Mouse (Mus musculus): ENCODE results near the gene Gm17428. TPM values are rescaled to one million over a fixed set of nuclear protein-coding genes. Genes with fewer than 3 reads are reported as not detected.
"Not testable (repeated sequence)": the region's sequence is repeated elsewhere in the genome, so short reads cannot be mapped to it uniquely, and the experiment has no call there.

The Gm17428 gene
- total and polyA plus RNA-seq, 3 experiments = not detected

GRCm38 (mm10) chr14:54943971-54944370 is 32.8 kb upstream of the Gm17428 start:
- H3K27me3 ChIP-seq (ENCODE audit: control insufficient read depth in 1 of 2, insufficient read depth in 2 of 2, low read length in 2 of 2) = no peaks in the 10 kb centered on the region; a peak in 2 of 4 replicates
- no peak overlapping the region for H3K9ac ChIP-seq (ENCODE audit: control insufficient read depth, low read depth, low read length, poor library complexity, severe bottlenecking)
- no peak overlapping the region for H3K4me3 ChIP-seq (ENCODE audit: control insufficient read depth in 1 of 2, insufficient read depth in 1 of 2, low read depth in 2 of 2, low read length in 2 of 2)
- TF ChIP-seq SMC3 (IDR thresholded peaks at IDR 0.05; ENCODE audit: low read depth, low read length) = no peak
- no peak for TF ChIP-seq RAD21 (IDR thresholded peaks at IDR 0.05; ENCODE audit: low read depth, low read length)
- no peak for TF ChIP-seq SIN3A (IDR thresholded peaks at IDR 0.05; ENCODE audit: low read length)
- TF ChIP-seq POLR2A (IDR thresholded peaks at IDR 0.05; ENCODE audit: control insufficient read depth in 1 of 2, insufficient read depth in 1 of 2, low read depth in 1 of 2, low read length in 2 of 2, poor library complexity in 1 of 2) = no peak
- no peak for TF ChIP-seq CHD1 (IDR thresholded peaks at IDR 0.05; ENCODE audit: low read depth, low read length)
- H3K27ac ChIP-seq (ENCODE audit: control insufficient read depth, low read depth, low read length) = no peak overlapping the region
- no peaks in the 10 kb centered on the region for H3K9me3 ChIP-seq (replicated peaks; ENCODE audit: insufficient read depth, low read length)
- DNase-seq (ENCODE audit: low read depth, low spot score) = no peak
- no peaks in the 10 kb centered on the region for H3K36me3 ChIP-seq (ENCODE audit: control insufficient read depth in 1 of 2, insufficient read depth in 2 of 2, low read length in 2 of 2)
- H3K4me1 ChIP-seq (ENCODE audit: control insufficient read depth in 1 of 2, insufficient read depth in 2 of 2, low read length in 2 of 2) = no peaks in the 10 kb centered on the region
- H3K79me2 ChIP-seq (ENCODE audit: control insufficient read depth, insufficient read depth, low read length, poor library complexity) = no peaks in the 10 kb centered on the region

DNA sequence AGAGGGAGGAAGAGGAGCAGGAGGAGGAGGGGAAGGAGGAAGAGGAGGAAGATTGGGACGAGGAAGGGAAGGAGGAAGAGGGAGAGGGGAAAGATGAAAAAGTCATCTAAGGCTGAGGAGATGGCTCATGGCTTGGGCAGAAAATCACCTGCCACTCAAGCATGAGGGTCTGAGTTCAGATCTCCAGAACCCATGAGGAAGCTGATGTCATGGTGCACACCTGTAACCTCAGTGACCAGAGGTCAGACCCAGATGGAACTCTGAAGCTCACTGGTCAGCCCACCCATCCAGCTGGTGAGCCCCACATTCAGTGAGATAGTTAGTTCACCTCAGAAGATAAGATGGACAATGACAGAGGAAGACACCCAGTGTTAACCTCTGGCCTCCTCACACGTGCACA is 31.8 kb upstream of the Gm17428 start:
- Histone ChIP-seq H3K9ac (ENCODE audit: control insufficient read depth, low read depth, low read length, poor library complexity, severe bottlenecking) (no peak overlapping the region), H3K4me3 (ENCODE audit: control insufficient read depth in 1 of 2, insufficient read depth in 1 of 2, low read depth in 2 of 2, low read length in 2 of 2) (no peak overlapping the region), H3K27me3 (ENCODE audit: control insufficient read depth in 1 of 2, insufficient read depth in 2 of 2, low read length in 2 of 2) (no peaks in the 10 kb centered on the region; a peak in 2 of 4 replicates), H3K79me2 (ENCODE audit: control insufficient read depth, insufficient read depth, low read length, poor library complexity) (no peaks in the 10 kb centered on the region), H3K4me1 (ENCODE audit: control insufficient read depth in 1 of 2, insufficient read depth in 2 of 2, low read length in 2 of 2) (no peaks in the 10 kb centered on the region), H3K9me3 (replicated peaks; ENCODE audit: insufficient read depth, low read length) (no peaks in the 10 kb centered on the region), H3K36me3 (ENCODE audit: control insufficient read depth in 1 of 2, insufficient read depth in 2 of 2, low read length in 2 of 2) (no peaks in the 10 kb centered on the region), H3K27ac (ENCODE audit: control insufficient read depth, low read depth, low read length) (no peak overlapping the region)
- TF ChIP-seq JUND (IDR thresholded peaks at IDR 0.05; ENCODE audit: low read depth, low read length) (no peak), MAX (IDR thresholded peaks at IDR 0.05; ENCODE audit: low read length) (no peak), GABPA (IDR thresholded peaks at IDR 0.05; ENCODE audit: low read depth, low read length) (no peak), TAL1 (IDR thresholded peaks at IDR 0.05; ENCODE audit: low read length) (no peak)
- no peak for DNase-seq (ENCODE audit: low read depth, low spot score)

DNA sequence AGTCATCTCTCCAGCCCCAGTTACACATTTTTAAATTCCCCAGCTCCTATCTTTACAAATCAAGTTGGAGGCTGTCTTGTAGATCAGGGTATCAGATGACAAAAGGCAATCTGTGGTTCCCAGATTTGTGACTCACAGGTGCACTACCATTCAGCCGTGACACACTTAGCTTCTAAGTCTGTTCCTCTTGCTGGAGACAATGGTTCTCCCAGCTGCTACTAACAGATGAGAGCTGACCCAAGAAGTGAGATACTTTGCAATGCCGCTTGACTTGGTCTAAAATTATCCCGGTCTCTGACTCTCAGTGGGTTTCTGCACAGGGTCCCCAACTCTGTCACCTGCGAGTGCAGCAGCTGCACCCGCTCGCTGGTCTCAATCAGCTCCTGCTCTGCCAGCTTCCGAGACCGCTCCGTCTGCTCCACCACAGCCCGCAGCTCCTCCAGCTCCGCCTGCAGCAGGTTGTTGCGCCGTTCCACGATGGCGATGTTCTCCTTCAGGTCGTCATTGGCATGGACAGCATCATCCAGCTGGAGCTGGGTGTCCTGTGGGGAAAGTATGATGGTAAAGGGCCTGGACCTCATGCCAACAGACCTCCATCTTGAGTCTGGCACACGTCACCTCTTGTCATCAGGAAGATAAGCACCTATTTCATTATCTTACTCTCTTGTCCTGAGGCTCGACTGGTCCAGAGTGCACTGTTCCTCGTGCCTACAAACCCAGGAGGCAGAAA is 30.6 kb upstream of the Gm17428 start:
- no peaks in the 10 kb centered on the region for H3K79me2 ChIP-seq (ENCODE audit: control insufficient read depth, insufficient read depth, low read length, poor library complexity)
- H3K36me3 ChIP-seq (ENCODE audit: control insufficient read depth in 1 of 2, insufficient read depth in 2 of 2, low read length in 2 of 2) = no peaks in the 10 kb centered on the region
- no peaks in the 10 kb centered on the region for H3K9me3 ChIP-seq (replicated peaks; ENCODE audit: insufficient read depth, low read length)
- no peak overlapping the region for H3K4me3 ChIP-seq (ENCODE audit: control insufficient read depth in 1 of 2, insufficient read depth in 1 of 2, low read depth in 2 of 2, low read length in 2 of 2)
- DNase-seq (ENCODE audit: low read depth, low spot score) = no peak
- H3K9ac ChIP-seq (ENCODE audit: control insufficient read depth, low read depth, low read length, poor library complexity, severe bottlenecking) = no peak overlapping the region
- H3K27me3 ChIP-seq (ENCODE audit: control insufficient read depth in 1 of 2, insufficient read depth in 2 of 2, low read length in 2 of 2) = no peaks in the 10 kb centered on the region; a peak in 3 of 4 replicates
- no peak for TF ChIP-seq MYB (IDR thresholded peaks at IDR 0.05; ENCODE audit: low read depth, low read length)
- no peak for TF ChIP-seq SIN3A (IDR thresholded peaks at IDR 0.05; ENCODE audit: low read length)
- no peak for TF ChIP-seq GATA1 (IDR thresholded peaks at IDR 0.05; ENCODE audit: low read depth, low read length)
- no peak for TF ChIP-seq GABPA (IDR thresholded peaks at IDR 0.05; ENCODE audit: low read depth, low read length)
- no peak for TF ChIP-seq EP300 (IDR thresholded peaks at IDR 0.05; ENCODE audit: low read depth in 1 of 2, low read length in 2 of 2)
- TF ChIP-seq POLR2AphosphoS2 (IDR thresholded peaks at IDR 0.05; ENCODE audit: low read length) = no peak
- TF ChIP-seq NRF1 (IDR thresholded peaks at IDR 0.05; ENCODE audit: insufficient read depth, low read depth, low read length, poor library complexity, severe bottlenecking) = no peak
- no peak for TF ChIP-seq POLR2AphosphoS5 (IDR thresholded peaks at IDR 0.05; ENCODE audit: borderline replicate concordance, low read depth, low read length)
- TF ChIP-seq MXI1 (IDR thresholded peaks at IDR 0.05; ENCODE audit: low read depth, low read length) = no peak
- no peak for TF ChIP-seq MAZ (IDR thresholded peaks at IDR 0.05; ENCODE audit: low read depth, low read length)
- no peak for TF ChIP-seq ZC3H11A (IDR thresholded peaks at IDR 0.05; ENCODE audit: low read depth, low read length)
- TF ChIP-seq MAX (IDR thresholded peaks at IDR 0.05; ENCODE audit: low read length) = no peak
- no peak for TF ChIP-seq USF2 (IDR thresholded peaks at IDR 0.05; ENCODE audit: borderline replicate concordance in 1 of 2, insufficient read depth in 1 of 2, low read depth in 1 of 2, low read length in 2 of 2)
- no peak overlapping the region for H3K27ac ChIP-seq (ENCODE audit: control insufficient read depth, low read depth, low read length)
- H3K4me1 ChIP-seq (ENCODE audit: control insufficient read depth in 1 of 2, insufficient read depth in 2 of 2, low read length in 2 of 2) = no peaks in the 10 kb centered on the region

DNA sequence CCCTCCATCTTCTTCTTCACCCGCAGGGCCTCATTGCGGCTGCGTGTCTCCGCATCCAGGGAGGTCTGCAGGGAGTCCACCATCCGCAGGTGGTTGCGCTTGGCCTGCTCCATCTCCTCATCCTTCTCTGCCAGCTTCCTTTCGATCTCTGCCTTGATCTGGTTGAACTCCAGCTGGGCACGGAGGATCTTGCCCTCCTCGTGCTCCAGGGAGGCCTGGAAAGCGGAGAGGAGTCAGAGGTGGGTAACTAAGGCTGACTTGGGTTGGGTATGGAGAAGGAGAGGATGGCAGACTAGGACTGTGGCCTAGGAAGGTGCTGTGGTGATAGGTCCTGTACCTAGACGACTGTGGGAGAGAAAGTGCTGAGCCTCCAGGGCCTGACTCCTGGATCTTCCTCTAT is 29.7 kb upstream of the Gm17428 start:
- H3K79me2 ChIP-seq (ENCODE audit: control insufficient read depth, insufficient read depth, low read length, poor library complexity); H3K9me3 ChIP-seq (replicated peaks; ENCODE audit: insufficient read depth, low read length); H3K4me1 ChIP-seq (ENCODE audit: control insufficient read depth in 1 of 2, insufficient read depth in 2 of 2, low read length in 2 of 2); H3K27me3 ChIP-seq (ENCODE audit: control insufficient read depth in 1 of 2, insufficient read depth in 2 of 2, low read length in 2 of 2); H3K27ac ChIP-seq (ENCODE audit: control insufficient read depth, low read depth, low read length); H3K4me3 ChIP-seq (ENCODE audit: control insufficient read depth in 1 of 2, insufficient read depth in 1 of 2, low read depth in 2 of 2, low read length in 2 of 2); H3K9ac ChIP-seq (ENCODE audit: control insufficient read depth, low read depth, low read length, poor library complexity, severe bottlenecking); DNase-seq (ENCODE audit: low read depth, low spot score); H3K36me3 ChIP-seq (ENCODE audit: control insufficient read depth in 1 of 2, insufficient read depth in 2 of 2, low read length in 2 of 2): not testable (repeated sequence)

All from MEL (cell line).